Mouse (Mus musculus) hindbrain, embryonic 14.5 days (tissue): ENCODE data around the gene Nipsnap3a. TPM values are rescaled to one million over a fixed set of nuclear protein-coding genes. Genes with fewer than 3 reads are reported as not detected.

Experiments
- ATAC-seq: fragments of 200-750 bp; cut with Nextera tagmentation; 2 replicates; pipeline ENCODE4 v1.8.0; 2017; ENCODE audit warnings: moderate number of reproducible peaks, mild to moderate bottlenecking, moderate TSS enrichment, moderate library complexity; ENCODE audit not compliant: low FRiP score
- DNase-seq: peaks from one replicate; pipeline ENCODE4 v3.0.0-alpha.2; 2015; ENCODE audit warnings: low spot score
- H3K27ac ChIP-seq: fragments of 300-500 bp; sonication (generic); 2 replicates; pipeline ENCODE4 v1.5.1; 2014; ENCODE audit warnings: mild to moderate bottlenecking, moderate library complexity
- H3K27me3 ChIP-seq: fragments of 300-500 bp; sonication (generic); 2 replicates; pipeline ENCODE4 v1.6.1; 2014; ENCODE audit warnings: mild to moderate bottlenecking, low read length, mixed read lengths; ENCODE audit not compliant: control insufficient read depth, insufficient read depth
- H3K36me3 ChIP-seq: fragments of 300-500 bp; sonication (generic); replicated peaks from 2 replicates; pipeline ENCODE4 v1.6.1; 2014; ENCODE audit not compliant: control insufficient read depth, insufficient read depth
- H3K4me1 ChIP-seq: fragments of 300-500 bp; sonication (generic); replicated peaks from 2 replicates; pipeline ENCODE4 v1.6.1; 2014; ENCODE audit warnings: antibody characterized with exemption, low read length, mixed read lengths; ENCODE audit not compliant: control insufficient read depth, insufficient read depth
- H3K4me2 ChIP-seq: fragments of 300-500 bp; sonication (generic); replicated peaks from 2 replicates; pipeline ENCODE4 v1.6.1; 2014; ENCODE audit warnings: mild to moderate bottlenecking, moderate library complexity
- H3K4me3 ChIP-seq: fragments of 300-500 bp; sonication (generic); replicated peaks from 2 replicates; pipeline ENCODE4 v1.5.1; 2014; ENCODE audit warnings: mild to moderate bottlenecking, low read length
- H3K9ac ChIP-seq: fragments of 300-500 bp; sonication (generic); 2 replicates; pipeline ENCODE4 v1.6.1; 2014
- H3K9me3 ChIP-seq: fragments of 300-500 bp; sonication (generic); 2 replicates; pipeline ENCODE4 v1.6.1; 2016; ENCODE audit warnings: low read length; ENCODE audit not compliant: control insufficient read depth
- WGBS: fragments of 180-500 bp; shearing (Covaris S2); extraction: QIAGEN DNeasy Blood & Tissue Kit; methylation state at CpG from one replicate; pipeline ENCODE4 v1.1.7; 2014; 5-methylcytosine and 5-hydroxymethylcytosine counted together
- polyA plus RNA-seq: library from polyadenylated mRNA; unstranded; fragments of >200 nt; fragmentation: Nextera tagmentation; extraction: Ambion mirVana; gene quantifications from 2 replicates; pipeline ENCODE4 v1.2.1, GENCODE M21; 2014

Gene Nipsnap3a
- polyA plus RNA-seq, 1 experiment from 2014 or later, result not detected

DNA sequence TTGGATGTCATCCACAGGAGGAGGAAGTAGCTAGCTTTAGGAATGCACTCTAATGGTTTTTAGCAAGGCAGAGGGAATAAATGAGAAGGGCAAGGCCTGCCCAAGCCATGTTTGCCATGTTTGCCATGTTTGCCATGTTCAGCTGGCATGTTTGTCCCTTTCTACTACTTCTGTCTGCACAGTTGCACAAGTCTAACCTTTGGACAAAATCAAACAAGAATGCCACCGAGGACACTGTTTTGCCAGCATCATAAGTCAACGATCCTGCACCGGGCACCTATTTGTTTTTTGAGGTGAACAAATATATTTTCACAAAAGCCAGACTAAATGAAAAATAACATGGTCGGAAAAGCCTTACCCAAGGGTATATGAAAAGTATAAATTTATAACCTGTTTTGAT is 20.8 kb downstream of the Nipsnap3a start:
- peaks cover 3% of the 10 kb centered on the region for H3K4me1 ChIP-seq
- no peak overlapping the region for H3K9ac ChIP-seq
- ATAC-seq (no peak), DNase-seq (no peak)
- H3K4me3 ChIP-seq, result no peak overlapping the region
- peaks cover 4% of the 10 kb centered on the region for H3K36me3 ChIP-seq
- H3K27ac ChIP-seq, result no peak overlapping the region
- 95% methylated on average over 4 of the region's 4 CpGs for WGBS
- H3K27me3 ChIP-seq, result no peaks in the 10 kb centered on the region
- no peak overlapping the region for H3K4me2 ChIP-seq
- no peaks in the 10 kb centered on the region for H3K9me3 ChIP-seq

GRCm38 (mm10) chr4:53011732-53012361 is 22.8 kb downstream of the Nipsnap3a start, which contains the start of gene Nipsnap3b:
Gene Nipsnap3b, plus strand, starts transcription at chr4:53011880.
- Histone ChIP-seq H3K9me3 (no peaks in the 10 kb centered on the region; the same call in 1 of the 2 replicates), H3K4me1 (peaks cover 3% of the 10 kb centered on the region), H3K36me3 (peaks cover 21% of the 10 kb centered on the region), H3K27ac (peak within 1 kb of the TSS; percentile 85), H3K4me2 (peak within 1 kb of the TSS; percentile 68), H3K9ac (peak within 1 kb of the TSS; percentile 75), H3K27me3 (no peaks in the 10 kb centered on the region), H3K4me3 (peak within 1 kb of the TSS; percentile 59)
- DNase-seq, result peak; percentile 96
- peak; percentile 95 for ATAC-seq
- WGBS, result 1% methylated on average over 63 of the region's 63 CpGs

DNA sequence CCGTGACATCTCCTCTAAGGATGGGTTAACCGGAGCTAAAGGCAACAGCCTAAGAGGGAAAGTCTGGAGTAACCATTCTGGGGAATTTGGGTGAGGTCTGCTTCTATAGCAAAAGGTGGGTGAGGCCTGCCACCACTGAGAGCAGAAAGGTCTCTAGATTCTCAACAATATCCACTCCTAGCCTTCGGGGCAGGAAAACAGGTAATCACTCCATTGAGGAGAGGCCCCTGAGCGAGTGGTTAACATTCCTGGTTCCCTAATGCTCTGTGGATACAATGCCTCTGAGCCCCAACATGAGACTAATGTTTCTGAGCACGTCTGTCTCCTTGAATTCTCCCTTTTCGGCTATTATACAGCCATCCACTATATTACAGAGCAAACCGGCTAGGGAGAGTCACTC is 25.3 kb downstream of the Nipsnap3a start:
- Histone ChIP-seq H3K36me3 (peaks cover 40% of the 10 kb centered on the region), H3K9me3 (no peaks in the 10 kb centered on the region; the same call in 1 of the 2 replicates), H3K4me3 (no peak overlapping the region), H3K4me1 (peaks cover 3% of the 10 kb centered on the region), H3K4me2 (no peak overlapping the region), H3K27me3 (no peaks in the 10 kb centered on the region), H3K9ac (no peak overlapping the region), H3K27ac (no peak overlapping the region)
- WGBS, result 93% methylated on average over 7 of the region's 7 CpGs
- ATAC-seq (no peak), DNase-seq (no peak)

GRCm38 (mm10) chr4:53015024-53015423 is 26.0 kb downstream of the Nipsnap3a start:
- WGBS, result 98% methylated on average over 3 of the region's 3 CpGs
- Histone ChIP-seq H3K9me3 (no peaks in the 10 kb centered on the region; the same call in 1 of the 2 replicates), H3K4me3 (no peak overlapping the region), H3K4me2 (no peak overlapping the region), H3K4me1 (peaks cover 3% of the 10 kb centered on the region), H3K36me3 (peaks cover 47% of the 10 kb centered on the region), H3K27ac (no peak overlapping the region), H3K27me3 (no peaks in the 10 kb centered on the region), H3K9ac (no peak overlapping the region)
- no peak for ATAC-seq
- no peak for DNase-seq

- ATAC-seq (no peak), DNase-seq (no peak)
- Histone ChIP-seq H3K4me3 (no peak overlapping the region), H3K4me2 (no peak overlapping the region), H3K36me3 (peaks cover 72% of the 10 kb centered on the region), H3K27me3 (no peaks in the 10 kb centered on the region), H3K9me3 (no peaks in the 10 kb centered on the region; the same call in 1 of the 2 replicates), H3K9ac (no peak overlapping the region), H3K4me1 (no peaks in the 10 kb centered on the region), H3K27ac (no peak overlapping the region)
- 93% methylated on average over 1 of the region's 1 CpGs for WGBS
Measured at GRCm38 (mm10) chr4:53018392-53018791, 29.3 kb downstream of the Nipsnap3a start.

GRCm38 (mm10) chr4:53023189-53023925 is 34.3 kb downstream of the Nipsnap3a start:
- H3K9ac ChIP-seq, result no peak overlapping the region
- no peak overlapping the region for H3K27ac ChIP-seq
- no peak overlapping the region for H3K4me2 ChIP-seq
- 97% methylated on average over 14 of the region's 14 CpGs for WGBS
- no peak overlapping the region for H3K4me3 ChIP-seq
- no peak for ATAC-seq
- no peaks in the 10 kb centered on the region for H3K27me3 ChIP-seq
- DNase-seq, result no peak
- peaks cover 52% of the 10 kb centered on the region for H3K36me3 ChIP-seq
- no peaks in the 10 kb centered on the region for H3K9me3 ChIP-seq
- no peaks in the 10 kb centered on the region for H3K4me1 ChIP-seq

GRCm38 (mm10) chr4:53024397-53024796 is 35.3 kb downstream of the Nipsnap3a start:
- Histone ChIP-seq H3K9ac (no peak overlapping the region), H3K4me1 (no peaks in the 10 kb centered on the region), H3K9me3 (no peaks in the 10 kb centered on the region), H3K4me3 (no peak overlapping the region), H3K27me3 (no peaks in the 10 kb centered on the region), H3K36me3 (peaks cover 43% of the 10 kb centered on the region), H3K27ac (no peak overlapping the region), H3K4me2 (no peak overlapping the region)
- DNase-seq (no peak), ATAC-seq (no peak)
- 97% methylated on average over 4 of the region's 4 CpGs for WGBS

DNA sequence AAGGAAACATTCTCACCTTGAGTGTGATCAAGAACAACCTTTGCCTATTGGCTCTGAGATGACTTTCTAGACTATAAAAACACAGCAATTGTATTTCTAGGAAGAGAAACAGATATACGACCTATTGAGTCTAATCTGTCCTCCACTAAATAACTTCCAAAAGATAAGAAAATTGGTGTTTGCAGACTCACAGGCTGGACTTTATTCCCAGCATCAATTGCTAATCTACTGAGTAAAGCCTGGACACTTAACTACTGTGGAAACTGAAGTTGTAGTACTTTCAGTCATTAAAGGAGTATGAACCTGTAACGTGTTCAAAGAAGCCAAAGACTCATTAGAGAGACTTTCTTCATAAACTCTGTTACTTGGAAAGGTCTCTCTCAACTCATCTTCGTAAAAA is 38.7 kb downstream of the Nipsnap3a start:
- Histone ChIP-seq H3K27me3 (no peaks in the 10 kb centered on the region), H3K4me3 (no peak overlapping the region), H3K9ac (no peak overlapping the region), H3K4me2 (no peak overlapping the region), H3K9me3 (no peaks in the 10 kb centered on the region), H3K4me1 (no peaks in the 10 kb centered on the region), H3K27ac (no peak overlapping the region), H3K36me3 (peaks cover 18% of the 10 kb centered on the region)
- DNase-seq (no peak), ATAC-seq (no peak)
- WGBS, result 92% methylated on average over 3 of the region's 3 CpGs

GRCm38 (mm10) chr4:53030326-53030948 is 41.4 kb downstream of the Nipsnap3a start:
- no peak overlapping the region for H3K4me2 ChIP-seq
- no peak overlapping the region for H3K4me3 ChIP-seq
- H3K27ac ChIP-seq, result no peak overlapping the region
- no peaks in the 10 kb centered on the region for H3K27me3 ChIP-seq
- H3K9ac ChIP-seq, result no peak overlapping the region
- H3K36me3 ChIP-seq, result no peaks in the 10 kb centered on the region; the same call in 1 of the 2 replicates
- WGBS, result 27% methylated on average over 8 of the region's 8 CpGs
- no peaks in the 10 kb centered on the region for H3K4me1 ChIP-seq
- no peak for ATAC-seq
- H3K9me3 ChIP-seq, result no peaks in the 10 kb centered on the region
- peak; percentile 65 for DNase-seq
